Mouse (Mus musculus): ENCODE measurements around the gene Ahdc1.

DNA sequence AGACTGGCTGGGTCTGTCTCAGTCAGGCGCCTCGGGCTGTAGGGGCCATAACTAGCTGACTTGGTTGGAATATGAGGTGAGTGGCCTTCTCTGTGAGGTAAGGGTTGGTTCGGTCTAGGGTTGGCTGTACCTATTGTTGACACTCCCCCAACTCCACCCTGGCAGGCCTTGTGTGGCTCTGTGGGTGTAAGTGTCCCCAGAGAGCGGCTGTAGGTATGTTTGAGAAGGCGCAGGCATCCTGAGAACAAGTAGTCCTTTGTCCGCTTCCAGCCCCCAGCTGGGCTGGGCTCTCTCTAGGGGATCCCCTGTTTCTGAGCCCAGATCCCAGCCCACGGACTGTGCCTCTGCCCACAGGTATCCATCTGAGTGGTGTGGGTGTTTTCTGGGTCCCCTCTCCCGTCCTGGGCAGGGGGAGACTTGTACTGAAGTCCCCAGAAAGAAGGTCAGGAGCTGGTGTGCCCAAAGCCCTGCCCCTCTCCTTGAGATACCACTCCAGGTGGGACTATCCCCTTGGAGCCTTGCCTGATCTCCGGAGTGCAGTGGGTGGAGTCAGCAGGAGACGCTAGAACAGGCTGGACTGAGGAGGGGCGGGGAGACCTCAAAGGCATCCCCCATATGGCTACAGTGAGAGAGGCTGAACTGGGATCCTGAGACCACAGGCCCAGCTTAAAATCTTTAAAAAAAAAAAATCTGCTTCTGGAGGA, 34.9 kb downstream of the Ahdc1 start:
- TF ChIP-seq MYOD1 (IDR thresholded peaks at IDR 0.05; ENCODE audit: control insufficient read depth in 1 of 3, insufficient read length in 2 of 3, low read depth in 2 of 3) (no peak), MYOG (IDR thresholded peaks at IDR 0.05; ENCODE audit: control insufficient read depth in 1 of 3, insufficient read depth in 1 of 3, insufficient read length in 2 of 3, low read depth in 2 of 3) (no peak), USF1 (IDR thresholded peaks at IDR 0.05; ENCODE audit: low read depth) (no peak), MAX (IDR thresholded peaks at IDR 0.05; ENCODE audit: low read depth) (no peak), POLR2A (IDR thresholded peaks at IDR 0.05; ENCODE audit: insufficient read length, low read depth) (no peak), POLR2AphosphoS2 (IDR thresholded peaks at IDR 0.05; ENCODE audit: insufficient read length, low read depth) (no peak)

Measured in myocyte (in vitro differentiated cells).